Mouse (Mus musculus) thymus, adult 18-20 months (tissue): ENCODE results near the gene Kifc5b.

Source experiments
- DNase-seq, 2 experiments: peaks; one replicate each; pipeline ENCODE4 v3.0.0; 2022; ENCODE audit warnings: mixed read lengths in 2 of 2

Kifc5b gene

GRCm38 (mm10) chr17:26948316-26949050 is 31.6 kb downstream of the Kifc5b start:
- DNase-seq: no peak

- no peak for DNase-seq
Measured at GRCm38 (mm10) chr17:26949051-26949577, 32.2 kb downstream of the Kifc5b start.

GRCm38 (mm10) chr17:26949866-26950265 is 33.0 kb downstream of the Kifc5b start:
- no peak for DNase-seq

- no peak for DNase-seq
Measured at GRCm38 (mm10) chr17:26950560-26951288, 33.8 kb downstream of the Kifc5b start.

- peak; percentile 53 to 67 for DNase-seq
Measured at GRCm38 (mm10) chr17:26951406-26951805, 34.5 kb downstream of the Kifc5b start.

GRCm38 (mm10) chr17:26951952-26952877 is 35.3 kb downstream of the Kifc5b start:
- no peak for DNase-seq

GRCm38 (mm10) chr17:26953201-26953600 is 36.3 kb downstream of the Kifc5b start:
- DNase-seq: no peak

- DNase-seq: no peak
Measured at GRCm38 (mm10) chr17:26953726-26954125, 36.8 kb downstream of the Kifc5b start.

- no peak for DNase-seq
Measured at GRCm38 (mm10) chr17:26956309-26956708, 39.4 kb downstream of the Kifc5b start.

- DNase-seq: no peak
Measured at GRCm38 (mm10) chr17:26956895-26957294, 40.0 kb downstream of the Kifc5b start.

- DNase-seq: no peak
Measured at GRCm38 (mm10) chr17:26957872-26958271, 41.0 kb downstream of the Kifc5b start.

- no peak for DNase-seq
Measured at GRCm38 (mm10) chr17:26958880-26959279, 42.0 kb downstream of the Kifc5b start.

- no peak for DNase-seq
Measured at GRCm38 (mm10) chr17:26959815-26960214, 42.9 kb downstream of the Kifc5b start.

- DNase-seq: no peak
Measured at GRCm38 (mm10) chr17:26961572-26962240, 44.8 kb downstream of the Kifc5b start.

- no peak for DNase-seq
Measured at GRCm38 (mm10) chr17:26966993-26967392, 50.1 kb downstream of the Kifc5b start.

- DNase-seq: no peak
Measured at GRCm38 (mm10) chr17:26967477-26967876, 50.6 kb downstream of the Kifc5b start.

- DNase-seq: no peak
Measured at GRCm38 (mm10) chr17:26968200-26968611, 51.3 kb downstream of the Kifc5b start.

- no peak for DNase-seq
Measured at GRCm38 (mm10) chr17:26969257-26969656, 52.4 kb downstream of the Kifc5b start.

GRCm38 (mm10) chr17:26970221-26970620 is 53.3 kb downstream of the Kifc5b start:
- DNase-seq: no peak

GRCm38 (mm10) chr17:26971247-26971905 is 54.5 kb downstream of the Kifc5b start:
- no peak for DNase-seq

- DNase-seq: no peak
Measured at GRCm38 (mm10) chr17:26972107-26972506, 55.2 kb downstream of the Kifc5b start.
